Mouse (Mus musculus) heart, adult 2 months (tissue): Measurements from ENCODE around the gene Sh2d5.

ENCODE experiments used
- CTCF ChIP-seq: fragments of 200-600 bp; IDR thresholded peaks from 2 replicates; pipeline ENCODE4 v1.8.1; 2022; ENCODE audit warnings: antibody characterized with exemption, mild to moderate bottlenecking, moderate library complexity
- EP300 ChIP-seq: fragments of 200-500 bp; IDR thresholded peaks from 2 replicates; pipeline ENCODE4 v1.6.1; 2011; ENCODE audit warnings: low read depth, low read length, control low read depth; ENCODE audit not compliant: insufficient read depth
- POLR2A ChIP-seq: fragments of 200-500 bp; IDR thresholded peaks from 2 replicates; pipeline ENCODE4 v1.6.1; 2011; ENCODE audit warnings: mild to moderate bottlenecking, low read depth, low read length, control low read depth; ENCODE audit not compliant: insufficient read depth

- TF ChIP-seq CTCF (no peak), POLR2A (no peak), EP300 (no peak)
These were observed 38.5 kb downstream of the Sh2d5 start for GRCm38 (mm10) chr4:138288691-138289090.
